Mouse (Mus musculus) kidney, adult 2 months (tissue): ENCODE measurements around the gene Mtmr2. TPM values are rescaled to one million over a fixed set of nuclear protein-coding genes. Genes with fewer than 3 reads are reported as not detected.

Experiments used
- DNase-seq: peaks from one replicate; pipeline ENCODE4 v3.0.0; 2021
- H3K27ac ChIP-seq: fragments of 200-500 bp; 2 replicates; pipeline ENCODE4 v1.5.1; 2012; ENCODE audit warnings: low read depth, low read length, control low read depth, inconsistent platforms; ENCODE audit not compliant: insufficient read depth
- H3K27me3 ChIP-seq: fragments of 200-500 bp; replicated peaks from 2 replicates; pipeline ENCODE4 v1.6.1; 2012; ENCODE audit warnings: mild to moderate bottlenecking, moderate library complexity, low read length, inconsistent platforms; ENCODE audit not compliant: control insufficient read depth, insufficient read depth
- H3K36me3 ChIP-seq: fragments of 200-500 bp; 2 replicates; pipeline ENCODE4 v1.6.1; 2012; ENCODE audit warnings: mild to moderate bottlenecking, moderate library complexity, low read length, inconsistent platforms; ENCODE audit not compliant: control insufficient read depth, insufficient read depth
- H3K4me1 ChIP-seq: fragments of 200-500 bp; 2 replicates; pipeline ENCODE4 v1.6.1; 2011; ENCODE audit warnings: low read length; ENCODE audit not compliant: control insufficient read depth, insufficient read depth
- H3K4me3 ChIP-seq: fragments of 200-500 bp; 2 replicates; pipeline ENCODE4 v1.5.1; 2011; ENCODE audit warnings: mild to moderate bottlenecking, low read depth, low read length, control low read depth; ENCODE audit not compliant: insufficient read depth
- CTCF ChIP-seq: fragments of 200-500 bp; conservative IDR thresholded peaks from 2 replicates; pipeline ENCODE4 v1.5.1; 2011; ENCODE audit warnings: low read depth, mild to moderate bottlenecking, control low read depth, low read length, moderate library complexity, mixed read lengths; ENCODE audit not compliant: insufficient read depth, insufficient read length
- POLR2A ChIP-seq: fragments of 200-500 bp; IDR thresholded peaks from one replicate; pipeline ENCODE4 v1.6.1; 2011; ENCODE audit warnings: low read depth, low read length, control low read depth
- WGBS: fragments of 180-500 bp; shearing (Covaris S2); methylation state at CpG from one replicate; pipeline ENCODE4 v1.1.7; 2018; 5-methylcytosine and 5-hydroxymethylcytosine counted together
- polyA plus RNA-seq: library from polyadenylated mRNA; depleted of rRNA; stranded (reverse); fragments of >200 nt; gene quantifications from 2 replicates; pipeline ENCODE4 v1.2.3, GENCODE M21; 2012

Gene Mtmr2
- polyA plus RNA-seq, 1 experiment = 25.2 TPM

- TF ChIP-seq CTCF (peak; percentile 83), POLR2A (no peak)
- no peaks in the 10 kb centered on the region for H3K4me1 ChIP-seq
- no peaks in the 10 kb centered on the region for H3K27me3 ChIP-seq
- no peak overlapping the region for H3K27ac ChIP-seq
- peak; percentile 84 for DNase-seq
- no peaks in the 10 kb centered on the region for H3K36me3 ChIP-seq
- WGBS = 26% methylated on average over 8 of the region's 8 CpGs
- no peak overlapping the region for H3K4me3 ChIP-seq
Measured at GRCm38 (mm10) chr9:13716316-13717099, 31.7 kb upstream of the Mtmr2 start.

- H3K27ac ChIP-seq = peak overlapping the region; percentile 94
- under 1% methylated on average over 60 of the region's 60 CpGs for WGBS
- H3K4me1 ChIP-seq = no peaks in the 10 kb centered on the region
- peak; percentile 98 for DNase-seq
- no peaks in the 10 kb centered on the region for H3K36me3 ChIP-seq
- H3K4me3 ChIP-seq = peak overlapping the region; percentile 98
- H3K27me3 ChIP-seq = no peaks in the 10 kb centered on the region
- TF ChIP-seq CTCF (no peak), POLR2A (peak; percentile 40)
Measured at GRCm38 (mm10) chr9:13748798-13749674, 826 bp downstream of the Mtmr2 start.

- H3K27ac ChIP-seq = peak overlapping the region; percentile 94
- 3% methylated on average over 7 of the region's 7 CpGs for WGBS
- H3K27me3 ChIP-seq = no peaks in the 10 kb centered on the region
- no peaks in the 10 kb centered on the region for H3K4me1 ChIP-seq
- no peak for DNase-seq
- TF ChIP-seq POLR2A (no peak), CTCF (no peak)
- no peaks in the 10 kb centered on the region for H3K36me3 ChIP-seq
- peak overlapping the region; percentile 98 for H3K4me3 ChIP-seq
Measured at GRCm38 (mm10) chr9:13749675-13749998, 1.4 kb downstream of the Mtmr2 start.

GRCm38 (mm10) chr9:13752543-13752942, 4.3 kb downstream of the Mtmr2 start:
- Histone ChIP-seq H3K27ac (no peak overlapping the region), H3K4me1 (no peaks in the 10 kb centered on the region)
- DNase-seq = peak; percentile 81

GRCm38 (mm10) chr9:13760430-13760829, 12.2 kb downstream of the Mtmr2 start:
- H3K4me3 ChIP-seq = no peak overlapping the region
- H3K27me3 ChIP-seq = no peaks in the 10 kb centered on the region
- DNase-seq = peak; percentile 61
- peak overlapping the region; percentile 80; the same call in 1 of the 2 replicates for H3K27ac ChIP-seq
- H3K4me1 ChIP-seq = peaks cover 9% of the 10 kb centered on the region; the same call in 1 of the 2 replicates
- 38% methylated on average over 3 of the region's 3 CpGs for WGBS
- H3K36me3 ChIP-seq = no peaks in the 10 kb centered on the region; the same call in 1 of the 2 replicates
- no peak for TF ChIP-seq POLR2A
- TF ChIP-seq CTCF = no peak

More at GRCm38 (mm10) chr9:13752543-13752942, 4.3 kb downstream of the Mtmr2 start:
- H3K4me3 ChIP-seq = no peak overlapping the region
- TF ChIP-seq CTCF (no peak), POLR2A (no peak)
- 46% methylated on average over 4 of the region's 4 CpGs for WGBS
- no peaks in the 10 kb centered on the region for H3K36me3 ChIP-seq
- no peaks in the 10 kb centered on the region for H3K27me3 ChIP-seq

- DNase-seq = no peak
- peaks cover 11% of the 10 kb centered on the region; the same call in 1 of the 2 replicates for H3K4me1 ChIP-seq
- no peak for TF ChIP-seq CTCF
- no peak for TF ChIP-seq POLR2A
- H3K4me3 ChIP-seq = no peak overlapping the region
- H3K27ac ChIP-seq = no peak overlapping the region
- H3K36me3 ChIP-seq = no peaks in the 10 kb centered on the region
- WGBS = 79% methylated on average over 2 of the region's 2 CpGs
- H3K27me3 ChIP-seq = no peaks in the 10 kb centered on the region
Measured at GRCm38 (mm10) chr9:13765624-13766023, 17.4 kb downstream of the Mtmr2 start.

- 84% methylated on average over 7 of the region's 7 CpGs for WGBS
- TF ChIP-seq CTCF = no peak
- TF ChIP-seq POLR2A = no peak
- Histone ChIP-seq H3K4me3 (no peak overlapping the region), H3K36me3 (no peaks in the 10 kb centered on the region), H3K27me3 (no peaks in the 10 kb centered on the region), H3K4me1 (peaks cover 7% of the 10 kb centered on the region; the same call in 1 of the 2 replicates), H3K27ac (no peak overlapping the region)
- no peak for DNase-seq
Measured at GRCm38 (mm10) chr9:13766570-13766969, 18.4 kb downstream of the Mtmr2 start.
